Mouse (Mus musculus): ENCODE measurements around the gene AC109138.7. TPM values are rescaled to one million over a fixed set of nuclear protein-coding genes. Genes with fewer than 3 reads are reported as not detected.

AC109138.7 gene
- total and polyA plus RNA-seq, 3 experiments: not detected

GRCm38 (mm10) chr19:4171393-4172290 is 42.5 kb upstream of the AC109138.7 start:
- Histone ChIP-seq H3K27me3 (replicated peaks) (no peaks in the 10 kb centered on the region), H3K36me3 (replicated peaks in 1 of 2; ENCODE audit: control insufficient read depth in 1 of 2, insufficient read depth in 1 of 2, low read length in 1 of 2) (peaks cover 0 to 34% of the 10 kb centered on the region in 2 experiments), H3K4me3 (replicated peaks in 1 of 3; ENCODE audit: low read depth in 2 of 3, low read length in 2 of 3, poor library complexity in 1 of 3) (no peak overlapping the region), H3K4me2 (ENCODE audit: insufficient read depth, low read depth, poor library complexity, severe bottlenecking) (no peak overlapping the region), H3K79me2 (replicated peaks; ENCODE audit: control insufficient read depth, extremely low read depth, insufficient read depth, poor library complexity, severe bottlenecking) (no peaks in the 10 kb centered on the region), H3K9ac (ENCODE audit: insufficient read depth, low read depth) (no peak overlapping the region), H3K27ac (ENCODE audit: insufficient read depth, low read depth) (no peak overlapping the region), H3K9me3 (replicated peaks; ENCODE audit: low read length) (peaks cover 2% of the 10 kb centered on the region), H3K4me1 (ENCODE audit: control insufficient read depth in 1 of 2, insufficient read depth in 2 of 2) (peaks cover 11 to 45% of the 10 kb centered on the region in 2 experiments)
- TF ChIP-seq TBP (conservative IDR thresholded peaks at IDR 0.05; ENCODE audit: low read depth, low read length) (no peak), PAX5 (IDR thresholded peaks at IDR 0.05; ENCODE audit: low read length) (no peak), POLR2AphosphoS2 (IDR thresholded peaks at IDR 0.05; ENCODE audit: low read depth, low read length) (no peak), NELFE (IDR thresholded peaks at IDR 0.05; ENCODE audit: low read depth, low read length) (no peak), JUND (conservative IDR thresholded peaks at IDR 0.05; ENCODE audit: low read depth, low read length) (no peak), BHLHE40 (IDR thresholded peaks at IDR 0.05; ENCODE audit: low read depth, low read length) (no peak), USF1 (IDR thresholded peaks at IDR 0.05; ENCODE audit: low read depth, low read length) (no peak), POLR2A (IDR thresholded peaks at IDR 0.05; ENCODE audit: low read depth, low read length) (no peak), E2F4 (IDR thresholded peaks at IDR 0.05; ENCODE audit: insufficient replicate concordance, low read depth, low read length) (no peak), SMC3 (IDR thresholded peaks at IDR 0.05; ENCODE audit: low read depth, low read length) (no peak), USF2 (conservative IDR thresholded peaks at IDR 0.05; ENCODE audit: low read depth, low read length) (no peak)
- DNase-seq (ENCODE audit: extremely low read depth): no peak
- dilution Hi-C loops (cut with MboI; ENCODE audit: extremely low pct_ligation_motif_present, extremely low pct_unique_long_range_greater_than_20kb, low sequenced_read_pairs): no loop called here
- in situ Hi-C loops (cut with MboI; ENCODE audit: low pct_ligation_motif_present, low pct_unique_long_range_greater_than_20kb, low sequenced_read_pairs): no loop called here

GRCm38 (mm10) chr19:4172925-4173324 is 41.2 kb upstream of the AC109138.7 start:
- H3K9ac ChIP-seq (ENCODE audit: insufficient read depth, low read depth): no peak overlapping the region
- DNase-seq (ENCODE audit: extremely low read depth): no peak
- in situ Hi-C loops (cut with MboI; ENCODE audit: low pct_ligation_motif_present, low pct_unique_long_range_greater_than_20kb, low sequenced_read_pairs) (no loop called here), dilution Hi-C loops (cut with MboI; ENCODE audit: extremely low pct_ligation_motif_present, extremely low pct_unique_long_range_greater_than_20kb, low sequenced_read_pairs) (no loop called here)
- H3K9me3 ChIP-seq (replicated peaks; ENCODE audit: low read length): peaks cover 2% of the 10 kb centered on the region
- H3K4me1 ChIP-seq (ENCODE audit: control insufficient read depth in 1 of 2, insufficient read depth in 2 of 2): peaks cover 11 to 45% of the 10 kb centered on the region in 2 experiments
- H3K79me2 ChIP-seq (replicated peaks; ENCODE audit: control insufficient read depth, extremely low read depth, insufficient read depth, poor library complexity, severe bottlenecking): no peaks in the 10 kb centered on the region
- no peak overlapping the region for H3K4me2 ChIP-seq (ENCODE audit: insufficient read depth, low read depth, poor library complexity, severe bottlenecking)
- H3K4me3 ChIP-seq (replicated peaks in 1 of 3; ENCODE audit: low read depth in 2 of 3, low read length in 2 of 3, poor library complexity in 1 of 3): no peak overlapping the region
- H3K27me3 ChIP-seq (replicated peaks): no peaks in the 10 kb centered on the region
- H3K27ac ChIP-seq (ENCODE audit: insufficient read depth, low read depth): no peak overlapping the region
- peaks cover 0 to 41% of the 10 kb centered on the region in 2 experiments for H3K36me3 ChIP-seq (replicated peaks in 1 of 2; ENCODE audit: control insufficient read depth in 1 of 2, insufficient read depth in 1 of 2, low read length in 1 of 2)
- TF ChIP-seq IRF4 (IDR thresholded peaks at IDR 0.05; ENCODE audit: low read depth, low read length) (no peak), POLR2AphosphoS2 (IDR thresholded peaks at IDR 0.05; ENCODE audit: low read depth, low read length) (no peak), EP300 (IDR thresholded peaks at IDR 0.05; ENCODE audit: low read length) (no peak), CTCF (conservative IDR thresholded peaks at IDR 0.05 in 1 of 2, IDR thresholded peaks at IDR 0.05 in 1 of 2; ENCODE audit: low read depth in 2 of 2, low read length in 2 of 2) (no peak), UBTF (IDR thresholded peaks at IDR 0.05; ENCODE audit: low read depth, low read length) (no peak), CHD1 (IDR thresholded peaks at IDR 0.05; ENCODE audit: low read depth, low read length) (no peak), MAZ (IDR thresholded peaks at IDR 0.05; ENCODE audit: low read depth, low read length) (no peak), E2F4 (IDR thresholded peaks at IDR 0.05; ENCODE audit: insufficient replicate concordance, low read depth, low read length) (no peak), RCOR1 (conservative IDR thresholded peaks at IDR 0.05; ENCODE audit: low read depth, low read length) (no peak), PAX5 (IDR thresholded peaks at IDR 0.05; ENCODE audit: low read length) (no peak), ETS1 (conservative IDR thresholded peaks at IDR 0.05; ENCODE audit: low read depth, low read length) (no peak)
